In genomic region chr11:88071113-88071512, GRCm38 (mm10) we compare ENCODE assay signal across 11 mouse cellular contexts. TPM values are rescaled to one million over a fixed set of nuclear protein-coding genes. Genes with fewer than 3 reads are reported as not detected.
DNase-seq lines count a peak whose midpoint lies in the region; ATAC-seq and TF ChIP-seq lines count a peak whose summit lies in the region.
"Had no signal": no experiment of that assay in that cellular context is flagged by ENCODE, and none has a peak within 500 bp of the region (broad histone marks: within the 10 kb centered on the region; RNA-seq: fewer than 3 reads in every experiment).

No protein-coding gene starts in this region.

- no peak for TF ChIP-seq CTCF in kidney, postnatal 0 days (IDR thresholded peaks at IDR 0.05; ENCODE audit: low read depth)

- no peak overlapping the region for H3K4me3 ChIP-seq in kidney, postnatal 0 days (replicated peaks; ENCODE audit: low read depth, low read length)
- peak overlapping the region; percentile 99 for H3K4me3 ChIP-seq in forebrain, embryonic 13.5 days
- H3K4me3 ChIP-seq in limb, embryonic 12.5 days (replicated peaks), result peak overlapping the region; percentile 97; the same call in 1 of the 2 replicates
- 0 out of 2 replicates have a peak overlapping the region, but pooled peaks have one; percentile 8 for H3K4me3 ChIP-seq in neural tube, embryonic 15.5 days (replicated peaks)

- WGBS in kidney, postnatal 0 days, result 28% methylated on average over 5 of the region's 5 CpGs
- WGBS in forebrain, embryonic 13.5 days, result 32% methylated on average over 5 of the region's 5 CpGs
- 49% methylated on average over 5 of the region's 5 CpGs for WGBS in limb, embryonic 12.5 days
- WGBS in neural tube, embryonic 15.5 days, result 46% methylated on average over 5 of the region's 5 CpGs

- peak; percentile 61 for DNase-seq in kidney, postnatal 0 days (ENCODE audit: low spot score)
- no peak for DNase-seq in kidney, adult 11 months
- DNase-seq in right cerebral cortex, postnatal 4 days, result no peak
- DNase-seq in urinary bladder, postnatal 25 days (ENCODE audit: low spot score), result no peak
- DNase-seq: kidney, postnatal 25 days; lung, postnatal 14 days; right cerebral cortex, postnatal 14 days had no signal

- no peak for ATAC-seq in kidney, postnatal 0 days (replicated peaks; ENCODE audit: low FRiP score, low read depth)
- ATAC-seq in forebrain, embryonic 13.5 days, result no peak
- no peak for ATAC-seq in limb, embryonic 12.5 days (ENCODE audit: insufficient number of reproducible peaks, insufficient read depth, low FRiP score, low TSS enrichment, low read depth)
- ATAC-seq in neural tube, embryonic 15.5 days (ENCODE audit: low FRiP score), result no peak
- ATAC-seq in megakaryocyte-erythroid progenitor cell, adult 5-6 weeks (replicated peaks; ENCODE audit: low FRiP score, low TSS enrichment, poor library complexity, severe bottlenecking), result no peak

- H3K27me3 ChIP-seq in kidney, postnatal 0 days (ENCODE audit: insufficient read depth, low read length), result no peaks in the 10 kb centered on the region
- H3K27me3 ChIP-seq in forebrain, embryonic 13.5 days, result no peaks in the 10 kb centered on the region
- no peaks in the 10 kb centered on the region for H3K27me3 ChIP-seq in limb, embryonic 12.5 days
- no peaks in the 10 kb centered on the region for H3K27me3 ChIP-seq in neural tube, embryonic 15.5 days (replicated peaks)

- no peak overlapping the region for H3K9ac ChIP-seq in kidney, postnatal 0 days (ENCODE audit: low read depth, low read length)
- H3K9ac ChIP-seq in forebrain, embryonic 13.5 days, result peak overlapping the region; percentile 100
- no peak overlapping the region for H3K9ac ChIP-seq in limb, embryonic 12.5 days (replicated peaks)
- peak overlapping the region; percentile 29; the same call in 1 of the 2 replicates for H3K9ac ChIP-seq in neural tube, embryonic 15.5 days (replicated peaks)

- H3K4me2 ChIP-seq in kidney, postnatal 0 days (ENCODE audit: low read length), result peak overlapping the region; percentile 19
- peak overlapping the region; percentile 86 for H3K4me2 ChIP-seq in forebrain, embryonic 13.5 days
- peak overlapping the region; percentile 78 for H3K4me2 ChIP-seq in limb, embryonic 12.5 days
- H3K4me2 ChIP-seq in neural tube, embryonic 15.5 days, result peak overlapping the region; percentile 90

- no peak overlapping the region for H3K27ac ChIP-seq in kidney, postnatal 0 days
- H3K27ac ChIP-seq in forebrain, embryonic 13.5 days, result no peak overlapping the region
- H3K27ac ChIP-seq in limb, embryonic 12.5 days, result no peak overlapping the region
- H3K27ac ChIP-seq in neural tube, embryonic 15.5 days (replicated peaks), result no peak overlapping the region

- H3K9me3 ChIP-seq in kidney, postnatal 0 days (replicated peaks; ENCODE audit: low read length), result no peaks in the 10 kb centered on the region
- H3K9me3 ChIP-seq in forebrain, embryonic 13.5 days (replicated peaks), result no peaks in the 10 kb centered on the region
- H3K9me3 ChIP-seq in limb, embryonic 12.5 days, result no peaks in the 10 kb centered on the region
- no peaks in the 10 kb centered on the region for H3K9me3 ChIP-seq in neural tube, embryonic 15.5 days (replicated peaks)

- peaks cover 24% of the 10 kb centered on the region for H3K4me1 ChIP-seq in kidney, postnatal 0 days (replicated peaks; ENCODE audit: insufficient read depth, low read length)
- H3K4me1 ChIP-seq in forebrain, embryonic 13.5 days, result peaks cover 71% of the 10 kb centered on the region
- H3K4me1 ChIP-seq in limb, embryonic 12.5 days (replicated peaks), result peaks cover 33% of the 10 kb centered on the region
- peaks cover 70% of the 10 kb centered on the region for H3K4me1 ChIP-seq in neural tube, embryonic 15.5 days

- peaks cover 13% of the 10 kb centered on the region for H3K36me3 ChIP-seq in kidney, postnatal 0 days (ENCODE audit: insufficient read depth, low read length)
- H3K36me3 ChIP-seq in forebrain, embryonic 13.5 days (ENCODE audit: poor library complexity, severe bottlenecking), result peaks cover 30% of the 10 kb centered on the region
- H3K36me3 ChIP-seq in limb, embryonic 12.5 days, result peaks cover 31% of the 10 kb centered on the region
- H3K36me3 ChIP-seq in neural tube, embryonic 15.5 days, result peaks cover 12% of the 10 kb centered on the region

RNA-seq across cellular contexts. Expression of gene Vezf1, which starts 3.0 kb away (rescaled TPM):
- 38.8 and 39.8 TPM in 2 replicates for polyA plus RNA-seq in kidney, postnatal 0 days (2015; fragmentation: Nextera tagmentation; extraction: Ambion mirVana)
- 65.6 and 72.7 TPM in 2 replicates for polyA plus RNA-seq in forebrain, embryonic 13.5 days (2015; fragmentation: Nextera tagmentation; extraction: Ambion mirVana)
- 56.0 and 65.8 TPM in 2 replicates for polyA plus RNA-seq in limb, embryonic 12.5 days (2016; fragmentation: Nextera tagmentation; extraction: Ambion mirVana)
- polyA plus RNA-seq in neural tube, embryonic 15.5 days (2015; fragmentation: Nextera tagmentation; extraction: Ambion mirVana), result 35.0 and 39.1 TPM in 2 replicates
- 30.9 and 35.9 TPM in 2 replicates for total RNA-seq in megakaryocyte-erythroid progenitor cell, adult 5-6 weeks (2014; fragmentation: Nextera tagmentation)
- 14.2 and 24.7 TPM in 2 replicates for total RNA-seq in megakaryocyte-erythroid progenitor cell, adult 5-6 weeks (2017)

RNA-seq across cellular contexts. Expression of gene Srsf1, which starts 23.9 kb away (rescaled TPM):
- 187 and 206 TPM in 2 replicates for polyA plus RNA-seq in kidney, postnatal 0 days (2015; fragmentation: Nextera tagmentation; extraction: Ambion mirVana)
- polyA plus RNA-seq in forebrain, embryonic 13.5 days (2015; fragmentation: Nextera tagmentation; extraction: Ambion mirVana), result 393 and 402 TPM in 2 replicates
- 505 and 534 TPM in 2 replicates for polyA plus RNA-seq in limb, embryonic 12.5 days (2016; fragmentation: Nextera tagmentation; extraction: Ambion mirVana)
- polyA plus RNA-seq in neural tube, embryonic 15.5 days (2015; fragmentation: Nextera tagmentation; extraction: Ambion mirVana), result 183 and 211 TPM in 2 replicates
- total RNA-seq in megakaryocyte-erythroid progenitor cell, adult 5-6 weeks (2014; fragmentation: Nextera tagmentation), result 304 and 315 TPM in 2 replicates
- 750 and 793 TPM in 2 replicates for total RNA-seq in megakaryocyte-erythroid progenitor cell, adult 5-6 weeks (2017)

RNA-seq across cellular contexts. Expression of gene Cuedc1, which starts 26.7 kb away (rescaled TPM):
- 16.4 and 19.4 TPM in 2 replicates for polyA plus RNA-seq in kidney, postnatal 0 days (2015; fragmentation: Nextera tagmentation; extraction: Ambion mirVana)
- polyA plus RNA-seq in forebrain, embryonic 13.5 days (2015; fragmentation: Nextera tagmentation; extraction: Ambion mirVana), result 32.8 and 37.4 TPM in 2 replicates
- polyA plus RNA-seq in limb, embryonic 12.5 days (2016; fragmentation: Nextera tagmentation; extraction: Ambion mirVana), result 32.1 and 37.3 TPM in 2 replicates
- polyA plus RNA-seq in neural tube, embryonic 15.5 days (2015; fragmentation: Nextera tagmentation; extraction: Ambion mirVana), result 40.6 and 49.0 TPM in 2 replicates
- 1.7 and 2.3 TPM in 2 replicates for total RNA-seq in megakaryocyte-erythroid progenitor cell, adult 5-6 weeks (2014; fragmentation: Nextera tagmentation)
- total RNA-seq in megakaryocyte-erythroid progenitor cell, adult 5-6 weeks (2017), result 0.19 and 2.8 TPM in 2 replicates

Comparison
In these comparisons a context has a peak if more than half of its experiments do, and no peak if none do; other contexts are left out.
1. H3K4me2 ChIP-seq: peak in every context shown above with its lines; median percentile 90 in neural tube, embryonic 15.5 days; 86 in forebrain, embryonic 13.5 days; 78 in limb, embryonic 12.5 days; 19 in kidney, postnatal 0 days.
2. H3K9ac ChIP-seq: peak in forebrain, embryonic 13.5 days (single experiment) and neural tube, embryonic 15.5 days (single experiment); none in kidney, postnatal 0 days (single experiment) and limb, embryonic 12.5 days (single experiment).